Mouse (Mus musculus): ENCODE data around the gene Pcgf2. TPM values are rescaled to one million over a fixed set of nuclear protein-coding genes. Genes with fewer than 3 reads are reported as not detected.
"Not testable (repeated sequence)": the region's sequence is repeated elsewhere in the genome, so short reads cannot be mapped to it uniquely, and the experiment has no call there.

The Pcgf2 gene
- total and polyA plus RNA-seq, 2 experiments from 2014 or later, result 16.7 to 19.6 TPM

DNA sequence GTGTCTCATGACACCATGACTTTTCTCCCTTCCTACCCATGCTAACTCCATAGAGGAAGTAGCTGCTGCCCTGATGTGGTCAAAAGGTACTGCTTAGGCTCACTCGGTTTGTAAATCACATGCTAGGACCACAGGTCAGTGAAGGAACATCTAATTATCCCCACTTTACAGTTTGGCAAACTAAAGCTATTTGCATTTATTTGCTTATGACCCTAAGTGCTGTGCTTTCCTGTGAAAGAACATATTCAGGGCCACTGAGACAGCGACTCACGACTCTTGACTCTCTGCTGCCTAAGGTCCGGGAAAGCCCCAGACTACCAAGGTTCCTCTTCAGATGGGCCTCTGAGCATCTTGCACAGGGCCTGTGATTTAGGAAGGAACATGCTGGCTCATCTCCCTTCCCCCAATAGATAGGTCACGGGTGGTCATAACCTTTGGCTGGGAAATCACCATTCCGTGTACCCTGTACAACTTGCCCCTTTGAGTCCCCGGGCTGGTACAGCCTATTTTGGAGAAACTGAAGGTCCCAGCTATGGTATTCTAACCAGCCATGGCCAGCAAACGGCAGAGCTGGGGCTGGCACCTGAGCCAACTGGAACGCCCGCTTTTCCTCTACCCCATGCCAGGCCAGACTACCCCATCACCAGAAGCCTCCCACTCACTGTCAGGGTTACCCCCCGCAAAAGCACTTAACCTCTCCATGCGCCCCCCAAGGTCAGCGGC is 40.9 kb downstream of the Pcgf2 start:
- no peaks in the 10 kb centered on the region for H3K9me3 ChIP-seq (ENCODE audit: low read length)
- peak overlapping the region; percentile 83 for H3K4me2 ChIP-seq (ENCODE audit: low read depth, low read length, poor library complexity, severe bottlenecking)
- WGBS, result 11% methylated on average over 12 of the region's 13 CpGs
- no peaks in the 10 kb centered on the region for H3K36me3 ChIP-seq (ENCODE audit: insufficient read depth, low read length)
- peaks cover 7% of the 10 kb centered on the region; the same call in 1 of the 2 replicates for H3K27me3 ChIP-seq (ENCODE audit: insufficient read depth, low read length)
- peaks cover 7% of the 10 kb centered on the region; the same call in 1 of the 2 replicates for H3K4me1 ChIP-seq (ENCODE audit: insufficient read depth, low read length)
- H3K9ac ChIP-seq (replicated peaks; ENCODE audit: low read length, poor library complexity, severe bottlenecking), result peak overlapping the region; percentile 64
- ATAC-seq (ENCODE audit: low FRiP score) (no peak), DNase-seq (ENCODE audit: low spot score) (no peak)
- peak overlapping the region; percentile 64 for H3K4me3 ChIP-seq (ENCODE audit: low read depth, low read length)
- H3K27ac ChIP-seq (ENCODE audit: low read depth, low read length), result peak overlapping the region; percentile 65; the same call in 1 of the 2 replicates
- no peak for TF ChIP-seq CTCF (IDR thresholded peaks at IDR 0.05)

GRCm38 (mm10) chr11:97658751-97659266 is 41.5 kb downstream of the Pcgf2 start:
- WGBS, result 74% methylated on average over 11 of the region's 11 CpGs
- Histone ChIP-seq H3K27me3 (ENCODE audit: insufficient read depth, low read length) (peaks cover 7% of the 10 kb centered on the region; the same call in 1 of the 2 replicates), H3K9me3 (ENCODE audit: low read length) (no peaks in the 10 kb centered on the region), H3K4me3 (ENCODE audit: low read depth, low read length) (no peak overlapping the region), H3K27ac (ENCODE audit: low read depth, low read length) (no peak overlapping the region), H3K36me3 (ENCODE audit: insufficient read depth, low read length) (no peaks in the 10 kb centered on the region), H3K9ac (replicated peaks; ENCODE audit: low read length, poor library complexity, severe bottlenecking) (no peak overlapping the region), H3K4me2 (ENCODE audit: low read depth, low read length, poor library complexity, severe bottlenecking) (no peak overlapping the region), H3K4me1 (ENCODE audit: insufficient read depth, low read length) (peaks cover 7% of the 10 kb centered on the region; the same call in 1 of the 2 replicates)
- TF ChIP-seq CTCF (IDR thresholded peaks at IDR 0.05), result no peak
- DNase-seq (ENCODE audit: low spot score) (no peak), ATAC-seq (ENCODE audit: low FRiP score) (no peak)

GRCm38 (mm10) chr11:97657967-97658366 is 42.3 kb downstream of the Pcgf2 start:
- not testable (repeated sequence) for H3K4me1 ChIP-seq (ENCODE audit: insufficient read depth, low read length); H3K27me3 ChIP-seq (ENCODE audit: insufficient read depth, low read length); H3K9me3 ChIP-seq (ENCODE audit: low read length); ATAC-seq (ENCODE audit: low FRiP score); H3K36me3 ChIP-seq (ENCODE audit: insufficient read depth, low read length); H3K9ac ChIP-seq (replicated peaks; ENCODE audit: low read length, poor library complexity, severe bottlenecking); H3K27ac ChIP-seq (ENCODE audit: low read depth, low read length); DNase-seq (ENCODE audit: low spot score); H3K4me3 ChIP-seq (ENCODE audit: low read depth, low read length); H3K4me2 ChIP-seq (ENCODE audit: low read depth, low read length, poor library complexity, severe bottlenecking)
- 89% methylated on average over 6 of the region's 6 CpGs for WGBS

DNA sequence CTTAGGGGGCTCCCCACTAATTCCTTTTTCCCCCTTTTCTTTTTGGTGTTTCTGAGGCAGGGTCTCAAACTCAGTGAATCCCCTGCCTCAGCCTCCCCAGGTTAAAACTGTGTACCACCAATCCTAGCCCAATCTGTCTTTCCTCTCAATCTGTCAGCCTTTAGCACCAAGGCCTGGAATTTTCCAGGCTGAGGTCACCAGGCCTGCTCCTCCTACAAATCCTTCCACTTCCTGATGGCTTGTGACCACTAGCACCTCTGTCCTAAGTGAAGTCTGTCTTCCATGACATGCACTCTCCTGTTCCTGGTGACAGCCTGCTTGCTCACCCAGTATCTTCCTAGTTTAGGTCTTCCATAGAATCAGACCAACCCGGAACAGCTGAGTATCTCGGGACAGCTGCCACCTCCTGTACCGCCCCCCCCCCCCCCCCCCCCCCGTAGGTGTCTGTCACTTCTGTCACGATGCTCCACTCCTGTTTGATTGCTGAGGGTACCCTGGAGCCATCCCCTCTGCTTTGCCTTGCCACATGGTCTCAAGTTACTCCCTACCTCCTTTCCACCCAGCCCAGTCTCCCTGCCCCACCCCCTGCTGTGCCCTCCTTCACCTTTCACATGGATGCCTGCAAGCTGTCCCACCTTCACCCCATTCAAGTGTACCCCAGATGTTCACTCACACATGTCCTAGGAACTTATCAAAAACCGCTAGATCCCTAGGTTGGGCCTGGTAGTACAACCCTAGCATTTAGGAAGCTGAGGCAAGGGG is 42.9 kb downstream of the Pcgf2 start:
- no peak for TF ChIP-seq CTCF (IDR thresholded peaks at IDR 0.05)
- whole genome bisulfite sequencing, result 52% methylated on average over 5 of the region's 6 CpGs
- peaks cover 6% of the 10 kb centered on the region; the same call in 1 of the 2 replicates for H3K27me3 ChIP-seq (ENCODE audit: insufficient read depth, low read length)

GRCm38 (mm10) chr11:97656269-97656971 is 43.9 kb downstream of the Pcgf2 start:
- DNase-seq (ENCODE audit: low spot score), result no peak
- no peak for TF ChIP-seq CTCF (IDR thresholded peaks at IDR 0.05)
- Histone ChIP-seq H3K9me3 (ENCODE audit: low read length) (no peaks in the 10 kb centered on the region), H3K27ac (ENCODE audit: low read depth, low read length) (no peak overlapping the region), H3K9ac (replicated peaks; ENCODE audit: low read length, poor library complexity, severe bottlenecking) (no peak overlapping the region), H3K4me1 (ENCODE audit: insufficient read depth, low read length) (peaks cover 4% of the 10 kb centered on the region; the same call in 1 of the 2 replicates), H3K27me3 (ENCODE audit: insufficient read depth, low read length) (no peaks in the 10 kb centered on the region), H3K4me3 (ENCODE audit: low read depth, low read length) (no peak overlapping the region), H3K4me2 (ENCODE audit: low read depth, low read length, poor library complexity, severe bottlenecking) (no peak overlapping the region), H3K36me3 (ENCODE audit: insufficient read depth, low read length) (no peaks in the 10 kb centered on the region)
- ATAC-seq (ENCODE audit: low FRiP score), result no peak
- 75% methylated on average over 14 of the region's 14 CpGs for WGBS

More for the DNA sequence above, 42.9 kb downstream of the Pcgf2 start:
- Histone ChIP-seq H3K4me1 (ENCODE audit: insufficient read depth, low read length) (peaks cover 5% of the 10 kb centered on the region; the same call in 1 of the 2 replicates), H3K9me3 (ENCODE audit: low read length) (no peaks in the 10 kb centered on the region), H3K4me3 (ENCODE audit: low read depth, low read length) (no peak overlapping the region), H3K9ac (replicated peaks; ENCODE audit: low read length, poor library complexity, severe bottlenecking) (no peak overlapping the region), H3K27ac (ENCODE audit: low read depth, low read length) (no peak overlapping the region), H3K4me2 (ENCODE audit: low read depth, low read length, poor library complexity, severe bottlenecking) (no peak overlapping the region), H3K36me3 (ENCODE audit: insufficient read depth, low read length) (no peaks in the 10 kb centered on the region)
- no peak for DNase-seq (ENCODE audit: low spot score)
- ATAC-seq (ENCODE audit: low FRiP score), result no peak

Measured in midbrain, postnatal 0 days (tissue).